Mouse (Mus musculus) erythroblast, embryonic 14.5 days (primary cell): ENCODE measurements at regions not wholly inside any gene's neighbourhood (a gene's known extent, or its start where the extent isn't known, plus 50 kb on each side); places are given as distances from the start of the nearest gene placed in this dataset.

ENCODE experiments used
- H3K27me3 ChIP-seq: 2 replicates; pipeline ENCODE4 v1.6.1; 2012; ENCODE audit warnings: inconsistent platforms; ENCODE audit not compliant: control insufficient read depth
- H3K36me3 ChIP-seq: 2 replicates; pipeline ENCODE4 v1.6.1; 2012; ENCODE audit warnings: mild to moderate bottlenecking, inconsistent platforms; ENCODE audit not compliant: control insufficient read depth
- H3K4me1 ChIP-seq: 2 replicates; pipeline ENCODE4 v1.6.1; 2012; ENCODE audit warnings: inconsistent platforms; ENCODE audit not compliant: control insufficient read depth
- H3K4me3 ChIP-seq: replicated peaks from 2 replicates; pipeline ENCODE3; 2012; ENCODE audit warnings: moderate library complexity, mild to moderate bottlenecking, inconsistent platforms
- H3K9me3 ChIP-seq: 2 replicates; pipeline ENCODE4 v1.6.1; 2012; ENCODE audit warnings: low read length, inconsistent platforms, mixed read lengths; ENCODE audit not compliant: control insufficient read depth
- GATA1 ChIP-seq: IDR thresholded peaks from 2 replicates; pipeline ENCODE4 v1.6.1; 2012; ENCODE audit warnings: low read length, inconsistent platforms, mixed read lengths
- TAL1 ChIP-seq: IDR thresholded peaks from 3 replicates; pipeline ENCODE4 v1.6.1; 2012; ENCODE audit warnings: low read length, inconsistent platforms, mixed read lengths

GRCm38 (mm10) chr4:95340926-95341325 lies 216.4 kb upstream of the Fggy start:
- H3K4me3 ChIP-seq = no peak overlapping the region
- no peaks in the 10 kb centered on the region for H3K27me3 ChIP-seq
- H3K4me1 ChIP-seq = no peaks in the 10 kb centered on the region
- TF ChIP-seq TAL1 (no peak), GATA1 (no peak)
- no peaks in the 10 kb centered on the region for H3K36me3 ChIP-seq
- no peaks in the 10 kb centered on the region for H3K9me3 ChIP-seq

GRCm38 (mm10) chr4:95346722-95347197 lies 210.5 kb upstream of the Fggy start:
- Histone ChIP-seq H3K36me3 (no peaks in the 10 kb centered on the region), H3K9me3 (no peaks in the 10 kb centered on the region), H3K4me1 (no peaks in the 10 kb centered on the region), H3K27me3 (no peaks in the 10 kb centered on the region), H3K4me3 (no peak overlapping the region)
- TF ChIP-seq TAL1 = no peak
- no peak for TF ChIP-seq GATA1

- TF ChIP-seq GATA1 = no peak
- no peak for TF ChIP-seq TAL1
- Histone ChIP-seq H3K4me1 (no peaks in the 10 kb centered on the region), H3K27me3 (no peaks in the 10 kb centered on the region), H3K9me3 (no peaks in the 10 kb centered on the region), H3K4me3 (no peak overlapping the region), H3K36me3 (no peaks in the 10 kb centered on the region)
Measured at GRCm38 (mm10) chr4:95347436-95347835, 209.9 kb upstream of the Fggy start.

- TF ChIP-seq GATA1 (no peak), TAL1 (no peak)
- H3K27me3 ChIP-seq = no peaks in the 10 kb centered on the region
Measured at GRCm38 (mm10) chr4:95348405-95349123, 208.7 kb upstream of the Fggy start.

GRCm38 (mm10) chr4:95353894-95354319 lies 203.4 kb upstream of the Fggy start:
- no peaks in the 10 kb centered on the region for H3K9me3 ChIP-seq
- no peaks in the 10 kb centered on the region for H3K27me3 ChIP-seq
- H3K4me3 ChIP-seq = no peak overlapping the region
- H3K36me3 ChIP-seq = no peaks in the 10 kb centered on the region
- no peaks in the 10 kb centered on the region for H3K4me1 ChIP-seq
- TF ChIP-seq GATA1 (no peak), TAL1 (no peak)

More at GRCm38 (mm10) chr4:95348405-95349123, 208.7 kb upstream of the Fggy start:
- no peaks in the 10 kb centered on the region for H3K4me1 ChIP-seq
- no peaks in the 10 kb centered on the region for H3K9me3 ChIP-seq
- no peaks in the 10 kb centered on the region for H3K36me3 ChIP-seq
- H3K4me3 ChIP-seq = no peak overlapping the region

GRCm38 (mm10) chr4:95358674-95359073 lies 198.6 kb upstream of the Fggy start:
- TF ChIP-seq TAL1 (no peak), GATA1 (no peak)

GRCm38 (mm10) chr4:95360336-95360967 lies 196.9 kb upstream of the Fggy start:
- Histone ChIP-seq H3K36me3 (no peaks in the 10 kb centered on the region), H3K9me3 (no peaks in the 10 kb centered on the region), H3K27me3 (no peaks in the 10 kb centered on the region), H3K4me1 (no peaks in the 10 kb centered on the region), H3K4me3 (no peak overlapping the region)
- TF ChIP-seq GATA1 (no peak), TAL1 (no peak)

More at GRCm38 (mm10) chr4:95358674-95359073, 198.6 kb upstream of the Fggy start:
- H3K27me3 ChIP-seq = no peaks in the 10 kb centered on the region
- no peaks in the 10 kb centered on the region for H3K9me3 ChIP-seq
- H3K36me3 ChIP-seq = no peaks in the 10 kb centered on the region
- no peaks in the 10 kb centered on the region for H3K4me1 ChIP-seq
- no peak overlapping the region for H3K4me3 ChIP-seq

GRCm38 (mm10) chr4:95364376-95365082 lies 192.8 kb upstream of the Fggy start:
- H3K27me3 ChIP-seq = no peaks in the 10 kb centered on the region
- no peak for TF ChIP-seq TAL1
- no peak for TF ChIP-seq GATA1
- no peaks in the 10 kb centered on the region for H3K4me1 ChIP-seq
- H3K9me3 ChIP-seq = no peaks in the 10 kb centered on the region
- no peak overlapping the region for H3K4me3 ChIP-seq
- H3K36me3 ChIP-seq = no peaks in the 10 kb centered on the region

GRCm38 (mm10) chr4:95376386-95376785 lies 180.9 kb upstream of the Fggy start:
- Histone ChIP-seq H3K36me3 (no peaks in the 10 kb centered on the region), H3K27me3 (no peaks in the 10 kb centered on the region), H3K4me3 (no peak overlapping the region), H3K9me3 (no peaks in the 10 kb centered on the region), H3K4me1 (no peaks in the 10 kb centered on the region)
- TF ChIP-seq GATA1 (no peak), TAL1 (no peak)
